Mouse (Mus musculus) spleen, adult 2 months (tissue): ENCODE measurements around the gene Gm281. TPM values are rescaled to one million over a fixed set of nuclear protein-coding genes. Genes with fewer than 3 reads are reported as not detected.
A peak's percentile ranks its signal among the peaks of the same experiment; 100 is the strongest.
"Not testable (repeated sequence)": the region's sequence is repeated elsewhere in the genome, so short reads cannot be mapped to it uniquely, and the experiment has no call there.

Experiments used
- DNase-seq, 2 experiments: peaks; one replicate each; pipeline versions ENCODE4 v3.0.0 to v3.0.0-alpha.2; 2012 to 2021; ENCODE audit warnings: low spot score in 2 of 2, low read depth in 1 of 2
- H3K27ac ChIP-seq: fragments of 200-500 bp; 2 replicates; pipeline ENCODE4 v1.5.1; 2012; ENCODE audit warnings: low read length, inconsistent platforms; ENCODE audit not compliant: insufficient read depth
- H3K27me3 ChIP-seq: fragments of 200-500 bp; 2 replicates; pipeline ENCODE4 v1.6.1; 2012; ENCODE audit warnings: mild to moderate bottlenecking, moderate library complexity, low read length, inconsistent platforms; ENCODE audit not compliant: control insufficient read depth, insufficient read depth
- H3K36me3 ChIP-seq: fragments of 200-500 bp; 2 replicates; pipeline ENCODE4 v1.6.1; 2012; ENCODE audit warnings: mild to moderate bottlenecking, low read length, inconsistent platforms; ENCODE audit not compliant: control insufficient read depth, insufficient read depth
- H3K4me1 ChIP-seq: fragments of 200-500 bp; 2 replicates; pipeline ENCODE4 v1.6.1; 2011; ENCODE audit warnings: inconsistent platforms; ENCODE audit not compliant: control insufficient read depth, insufficient read depth, insufficient read length
- H3K4me3 ChIP-seq: fragments of 200-500 bp; 2 replicates; pipeline ENCODE4 v1.5.1; 2011; ENCODE audit warnings: mild to moderate bottlenecking, inconsistent platforms; ENCODE audit not compliant: insufficient read depth, insufficient read length; ENCODE audit errors: extremely low read depth
- CTCF ChIP-seq: fragments of 200-500 bp; IDR thresholded peaks from 2 replicates; pipeline ENCODE4 v1.5.1; 2011; ENCODE audit warnings: mild to moderate bottlenecking, inconsistent platforms; ENCODE audit not compliant: insufficient read depth, insufficient read length, insufficient replicate concordance; ENCODE audit errors: extremely low read depth
- POLR2A ChIP-seq: fragments of 200-500 bp; IDR thresholded peaks from 2 replicates; pipeline ENCODE4 v1.6.1; 2011; ENCODE audit warnings: low read depth, low read length, inconsistent platforms
- WGBS: fragments of 180-500 bp; shearing (Covaris S2); methylation state at CpG from one replicate; pipeline ENCODE4 v1.1.7; 2018; 5-methylcytosine and 5-hydroxymethylcytosine counted together
- polyA plus RNA-seq: library from polyadenylated mRNA; depleted of rRNA; stranded (reverse); fragments of >200 nt; gene quantifications from 2 replicates; pipeline ENCODE4 v1.2.3, GENCODE M21; 2012; rRNA removed

Gene Gm281
- polyA plus RNA-seq, result not detected in 2 replicates

DNA sequence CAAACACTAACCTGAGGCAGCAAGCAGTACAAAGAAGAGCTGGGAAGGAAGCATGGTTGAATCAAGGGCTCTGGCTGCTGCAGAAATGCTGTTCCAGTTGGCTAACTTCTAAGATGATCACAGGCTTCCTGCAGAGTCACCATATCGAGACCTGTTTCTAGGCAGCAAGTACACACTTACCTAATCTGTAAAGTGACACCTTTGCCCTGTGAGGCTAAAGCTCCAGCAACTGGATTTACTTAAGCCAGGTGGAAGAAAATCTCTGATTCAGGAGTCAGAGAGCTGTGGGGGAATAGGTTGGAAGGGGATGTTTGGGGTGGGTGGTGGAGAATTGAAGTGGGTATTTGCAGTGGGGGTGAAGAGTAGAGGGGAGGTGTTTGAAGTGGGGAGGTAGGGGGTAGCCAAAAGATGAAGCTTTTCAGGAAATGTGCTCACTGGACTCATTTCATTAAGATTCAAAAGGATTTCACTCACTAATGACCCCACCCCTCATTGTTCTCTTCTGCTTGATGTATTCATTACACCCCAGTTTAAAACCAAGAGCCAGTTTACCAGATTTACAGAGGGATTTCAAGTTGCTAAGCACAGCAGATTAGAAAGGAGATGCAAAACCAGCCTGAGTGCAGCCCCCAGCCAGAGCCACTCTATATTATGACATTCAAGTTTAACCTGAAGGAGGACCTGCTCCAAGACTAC, at the start of gene Gm281:
Gene Gm281, minus strand, starts transcription at position 92 of the 696 bp plus-strand sequence.
- H3K27me3 ChIP-seq, result no peaks in the 10 kb centered on the region
- DNase-seq, result no peak
- no peak within 1 kb of the TSS for H3K27ac ChIP-seq
- H3K4me3 ChIP-seq, result no peak within 1 kb of the TSS
- TF ChIP-seq POLR2A (no peak), CTCF (no peak)
- H3K4me1 ChIP-seq, result no peaks in the 10 kb centered on the region
- no peaks in the 10 kb centered on the region for H3K36me3 ChIP-seq
- WGBS, result 44% methylated on average over 1 of the region's 1 CpGs

DNA sequence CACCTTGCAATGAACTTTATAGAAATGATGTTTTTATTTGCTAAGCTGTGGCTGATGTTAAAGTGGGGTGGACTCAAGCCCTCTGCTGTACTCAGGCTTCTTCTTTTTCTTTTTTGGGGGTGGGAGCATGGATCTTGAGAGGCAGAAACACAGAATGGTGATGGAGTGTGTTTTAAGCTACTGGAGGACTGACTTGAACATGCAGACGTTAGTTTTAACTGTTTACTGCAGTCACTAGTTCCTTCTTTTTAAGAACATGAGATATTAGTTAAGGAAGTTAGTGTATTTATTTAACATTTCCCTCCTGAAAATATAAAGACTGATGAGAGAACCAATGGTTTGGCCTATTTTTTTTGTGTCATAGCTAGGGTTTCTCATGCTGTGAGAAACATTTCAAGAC, 49.2 kb upstream of the Gm281 start:
- TF ChIP-seq POLR2A (no peak), CTCF (no peak)
- Histone ChIP-seq H3K36me3 (no peaks in the 10 kb centered on the region), H3K4me1 (peaks cover 2% of the 10 kb centered on the region), H3K27ac (no peak overlapping the region), H3K4me3 (no peak overlapping the region), H3K27me3 (no peaks in the 10 kb centered on the region)
- DNase-seq, result no peak
- 53% methylated on average over 1 of the region's 1 CpGs for WGBS

DNA sequence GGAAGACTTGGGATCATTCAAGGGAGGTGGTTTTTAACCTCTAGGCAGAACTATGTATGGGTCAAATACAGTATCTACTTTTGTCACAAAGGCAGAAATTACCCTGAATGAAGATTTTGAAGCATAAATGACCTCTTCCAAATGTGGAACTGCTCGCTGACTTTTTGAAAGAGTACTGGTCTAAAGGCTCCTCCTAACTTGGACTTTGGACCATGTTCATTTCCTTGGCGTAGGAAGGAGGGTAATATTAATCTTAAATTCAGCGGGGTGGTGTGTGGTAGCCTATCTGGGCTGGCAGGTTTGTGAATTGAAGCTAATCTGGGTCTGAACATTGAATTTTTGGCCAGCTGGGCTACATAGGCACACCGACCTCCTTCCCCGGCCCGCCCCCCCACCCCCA, 48.2 kb upstream of the Gm281 start:
- no peak for DNase-seq
- no peak overlapping the region for H3K4me3 ChIP-seq
- H3K36me3 ChIP-seq, result no peaks in the 10 kb centered on the region
- 90% methylated on average over 6 of the region's 6 CpGs for WGBS
- TF ChIP-seq POLR2A (no peak), CTCF (no peak)
- no peak overlapping the region for H3K27ac ChIP-seq
- H3K4me1 ChIP-seq, result peaks cover 2% of the 10 kb centered on the region
- no peaks in the 10 kb centered on the region for H3K27me3 ChIP-seq

DNA sequence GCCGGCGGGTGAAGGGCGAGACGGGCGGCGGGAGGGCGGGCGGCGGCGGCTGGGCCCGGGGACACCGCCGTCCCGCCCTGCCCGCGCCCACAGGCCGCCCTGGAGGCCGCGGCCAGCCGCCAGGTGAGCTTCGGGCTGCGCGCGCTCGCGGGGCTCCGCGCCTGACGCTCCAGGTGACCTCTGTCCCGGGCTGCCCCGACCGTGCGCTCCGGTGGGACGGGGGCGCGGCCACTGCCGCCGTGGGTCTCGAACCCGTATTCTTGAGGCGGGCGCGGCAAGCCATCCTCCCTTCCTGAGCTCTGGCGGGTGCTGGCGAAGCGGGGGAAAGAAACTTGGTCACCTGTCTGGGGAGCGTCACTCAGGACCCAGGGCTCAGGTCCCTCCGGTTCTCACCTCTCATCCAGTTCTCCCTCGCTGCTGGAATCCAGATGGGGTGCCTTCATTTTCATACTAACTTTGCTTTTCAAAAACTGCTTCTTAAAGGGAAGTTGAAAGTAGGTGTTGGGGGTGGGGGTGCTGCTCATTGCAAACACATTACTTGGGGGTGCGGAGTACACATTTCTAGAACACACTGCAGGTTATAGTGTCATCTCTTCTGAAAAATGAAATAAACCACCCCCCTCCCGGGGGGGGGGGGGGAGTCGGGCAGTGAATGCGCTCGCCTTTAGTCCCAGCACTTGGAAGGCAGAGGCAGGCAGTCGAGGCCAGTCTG, 47.3 kb upstream of the Gm281 start, which contains the start of the genes Atxn7 and Thoc7:
Gene Atxn7, plus strand, starts transcription at position 40 of the 712 bp plus-strand sequence.
Gene Thoc7, minus strand, starts transcription at position 452 of the 712 bp plus-strand sequence.
- WGBS, result 2% methylated on average over 47 of the region's 56 CpGs
- Histone ChIP-seq H3K4me3 (peak within 1 kb of the TSS; percentile 95), H3K27ac (peak within 1 kb of the TSS; percentile 61), H3K4me1 (peaks cover 2% of the 10 kb centered on the region), H3K27me3 (no peaks in the 10 kb centered on the region), H3K36me3 (no peaks in the 10 kb centered on the region)
- peak; percentile 14 to 33 for DNase-seq
- no peak for TF ChIP-seq POLR2A
- no peak for TF ChIP-seq CTCF

DNA sequence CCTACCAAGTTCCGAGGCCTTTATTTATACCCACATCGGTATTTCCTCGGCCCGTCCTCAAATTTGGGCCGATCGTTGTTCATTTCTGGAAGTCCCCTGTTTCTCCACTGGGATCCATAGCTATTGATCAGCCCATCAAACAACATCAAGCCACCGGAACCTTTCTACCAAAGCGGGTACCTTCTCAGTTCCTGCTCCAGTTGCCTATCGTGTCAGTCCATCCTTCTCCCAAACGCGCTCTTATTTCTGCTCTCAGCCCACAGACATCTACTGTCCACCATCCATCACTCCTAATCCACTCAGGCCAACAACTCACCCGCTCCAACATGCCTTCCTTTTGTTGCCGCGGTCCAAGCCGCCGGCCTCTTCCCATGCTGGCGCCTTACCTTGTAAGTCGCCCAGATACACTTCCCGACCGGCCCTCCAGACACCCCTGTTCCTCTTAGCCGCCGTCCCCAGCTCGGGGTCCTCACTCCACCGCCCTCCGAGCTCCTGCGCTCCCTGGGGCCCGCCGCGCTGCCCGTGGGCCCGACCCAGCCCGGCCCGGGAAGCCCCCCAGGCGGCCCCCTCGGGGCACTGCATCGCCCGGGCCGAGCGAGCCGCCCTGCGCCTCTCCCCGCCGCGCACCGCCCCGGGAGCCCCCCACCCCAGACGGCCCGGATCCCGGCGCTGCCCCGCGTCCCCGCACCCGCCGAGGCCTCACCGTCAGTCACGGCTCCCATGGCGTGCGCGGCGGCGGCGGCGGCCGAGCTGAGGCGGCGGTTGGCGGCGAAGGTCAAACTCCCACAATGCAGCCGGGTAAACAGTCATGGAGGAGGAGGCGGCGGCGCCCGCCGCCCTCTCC, 46.4 kb upstream of the Gm281 start:
- Histone ChIP-seq H3K27me3 (no peaks in the 10 kb centered on the region), H3K27ac (peak overlapping the region; percentile 49), H3K4me3 (peak overlapping the region; percentile 74), H3K4me1 (peaks cover 2% of the 10 kb centered on the region), H3K36me3 (no peaks in the 10 kb centered on the region)
- TF ChIP-seq CTCF (no peak), POLR2A (no peak; the same call in 1 of the 2 replicates)
- under 1% methylated on average over 73 of the region's 75 CpGs for WGBS
- peak; percentile 14 to 59 for DNase-seq

DNA sequence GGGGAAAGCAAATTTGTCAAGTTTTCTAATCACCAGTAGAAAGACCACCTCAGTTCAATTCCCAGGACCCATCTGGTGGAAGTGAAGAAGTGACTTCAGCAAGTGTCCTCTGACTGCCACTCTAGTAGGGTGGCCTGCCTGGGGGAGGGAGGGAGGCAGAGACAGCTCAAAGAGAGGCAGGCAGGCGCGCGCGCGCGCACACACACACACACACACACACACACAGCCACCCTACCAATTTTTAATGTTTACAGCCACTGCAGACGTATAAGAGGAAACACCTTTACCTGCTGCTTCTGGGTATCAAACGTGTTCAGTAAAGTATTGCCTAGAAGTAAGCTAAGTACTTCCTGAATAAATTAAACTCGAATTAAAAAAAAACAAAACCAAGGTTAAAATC, 45.8 kb upstream of the Gm281 start:
- Histone ChIP-seq H3K4me3 (peak overlapping the region; percentile 74), H3K36me3 (no peaks in the 10 kb centered on the region), H3K4me1 (peaks cover 2% of the 10 kb centered on the region), H3K27me3 (no peaks in the 10 kb centered on the region), H3K27ac (0 out of 2 replicates have a peak overlapping the region, but pooled peaks have one; percentile 49)
- under 1% methylated on average over 9 of the region's 9 CpGs for WGBS
- no peak for TF ChIP-seq POLR2A
- no peak for TF ChIP-seq CTCF
- peak; percentile 9 to 28 for DNase-seq

DNA sequence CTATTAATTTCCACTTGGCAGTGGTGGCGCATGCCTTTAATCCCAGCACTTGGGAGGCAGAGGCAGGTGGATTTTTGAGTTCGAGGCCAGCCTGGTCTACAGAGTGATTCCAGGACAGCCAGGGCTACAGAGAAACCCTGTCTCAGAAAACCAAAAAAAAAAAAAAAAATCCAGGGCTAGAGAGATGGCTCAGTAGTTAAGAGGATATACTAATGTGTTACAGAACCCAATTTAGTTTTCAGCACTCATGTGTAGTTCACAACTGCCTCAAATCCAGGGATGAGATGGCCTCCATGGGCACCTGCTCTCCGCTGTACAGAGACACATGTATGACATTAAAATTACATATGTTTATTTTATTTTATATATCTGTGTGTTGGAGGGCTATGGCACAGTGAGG, 37.9 kb upstream of the Gm281 start:
- not testable (repeated sequence) for DNase-seq, H3K4me3 ChIP-seq, H3K27me3 ChIP-seq, H3K27ac ChIP-seq, H3K4me1 ChIP-seq
- H3K36me3 ChIP-seq, result peaks cover 23% of the 10 kb centered on the region
- whole genome bisulfite sequencing, result 97% methylated on average over 3 of the region's 3 CpGs
